9 mouse cellular contexts compared by ENCODE assay signal in the genomic region with DNA sequence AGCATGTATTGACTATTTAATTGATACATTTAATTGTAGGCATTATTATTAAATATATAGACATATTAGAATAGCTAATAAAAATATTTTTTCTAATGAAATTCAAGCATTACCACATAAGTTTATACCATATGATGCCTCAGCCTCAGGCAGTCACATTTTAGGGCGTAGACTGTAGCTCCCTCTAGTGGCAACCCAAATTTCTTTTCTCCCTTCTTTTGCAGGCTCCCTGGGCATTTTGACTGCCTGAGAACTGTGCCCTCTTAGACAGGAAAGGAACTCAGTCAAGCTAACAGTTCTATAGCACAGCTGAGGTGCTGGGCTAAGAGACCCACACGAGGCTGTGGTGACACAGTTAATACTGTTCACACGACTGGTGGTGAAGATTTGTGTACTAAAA. TPM values are rescaled to one million over a fixed set of nuclear protein-coding genes. Genes with fewer than 3 reads are reported as not detected.
A peak's percentile ranks its signal among the peaks of the same experiment; 100 is the strongest.
DNase-seq lines count a peak whose midpoint lies in the region; ATAC-seq and TF ChIP-seq lines count a peak whose summit lies in the region.
"Had no signal": no experiment of that assay in that cellular context is flagged by ENCODE, and none has a peak within 500 bp of the region (broad histone marks: within the 10 kb centered on the region; RNA-seq: fewer than 3 reads in every experiment).

No protein-coding gene starts in this region.

- H3K36me3 ChIP-seq in embryonic facial prominence, embryonic 10.5 days (replicated peaks) = no peaks in the 10 kb centered on the region
- no peaks in the 10 kb centered on the region for H3K36me3 ChIP-seq in hindbrain, postnatal 0 days (ENCODE audit: insufficient read depth, low read length)

- H3K4me3 ChIP-seq in embryonic facial prominence, embryonic 10.5 days = no peak overlapping the region
- no peak overlapping the region for H3K4me3 ChIP-seq in hindbrain, postnatal 0 days (ENCODE audit: low read length)

- intact Hi-C loops in left cerebral cortex, postnatal 4 days (cut with DNase I) = loop anchor here (2.0 to 5.0 kb wide), 2 partner anchors 46 to 245 kb away; no protein-coding TSS in a partner anchor

- TF ChIP-seq CTCF in hindbrain, postnatal 0 days (IDR thresholded peaks at IDR 0.05; ENCODE audit: low read depth) = peak; percentile 87

- ATAC-seq in hindbrain, postnatal 0 days = peak; percentile 60

- DNase-seq in spleen, postnatal 36 days (ENCODE audit: low spot score in 2 of 2) = peak; percentile 33 to 38
- DNase-seq in spleen, adult 12 weeks (ENCODE audit: low spot score) = no peak
- DNase-seq in adrenal gland, postnatal 25 days = peak; percentile 11
- peak; percentile 41 for DNase-seq in embryonic facial prominence, embryonic 10.5 days (ENCODE audit: low spot score)
- DNase-seq in hindbrain, postnatal 0 days (ENCODE audit: low spot score) = peak; percentile 83
- peak; percentile 29 for DNase-seq in left cerebral cortex, postnatal 4 days
- peak; percentile 37 for DNase-seq in neural tube, embryonic 10.5 days (ENCODE audit: extremely low spot score, low spot score)
- no peak for DNase-seq in MN1 (ENCODE audit: low spot score)

- WGBS in embryonic facial prominence, embryonic 10.5 days = 7% methylated on average over 3 of the region's 3 CpGs
- WGBS in hindbrain, postnatal 0 days = 5% methylated on average over 3 of the region's 3 CpGs

- H3K9ac ChIP-seq in hindbrain, postnatal 0 days (replicated peaks; ENCODE audit: low read length) = no peak overlapping the region

- H3K9me3 ChIP-seq in embryonic facial prominence, embryonic 10.5 days = no peaks in the 10 kb centered on the region
- no peaks in the 10 kb centered on the region for H3K9me3 ChIP-seq in hindbrain, postnatal 0 days (ENCODE audit: low read length)

- no peaks in the 10 kb centered on the region for H3K27me3 ChIP-seq in embryonic facial prominence, embryonic 10.5 days (replicated peaks; ENCODE audit: low read depth, poor library complexity, severe bottlenecking)
- no peaks in the 10 kb centered on the region for H3K27me3 ChIP-seq in hindbrain, postnatal 0 days (ENCODE audit: insufficient read depth, low read length)

- H3K27ac ChIP-seq in embryonic facial prominence, embryonic 10.5 days (replicated peaks) = no peak overlapping the region
- no peak overlapping the region for H3K27ac ChIP-seq in hindbrain, postnatal 0 days

- H3K4me2 ChIP-seq in hindbrain, postnatal 0 days (ENCODE audit: low read depth, low read length) = no peak overlapping the region

- H3K4me1 ChIP-seq in embryonic facial prominence, embryonic 10.5 days = peaks cover 21% of the 10 kb centered on the region
- no peaks in the 10 kb centered on the region for H3K4me1 ChIP-seq in hindbrain, postnatal 0 days (ENCODE audit: insufficient read depth, low read length)

RNA-seq across cellular contexts. Expression of a gene that starts 12.3 kb away (rescaled TPM):
- 1.7 and 2.8 TPM in 2 replicates for total RNA-seq in adrenal gland, postnatal 25 days (2021)
- polyA plus RNA-seq in embryonic facial prominence, embryonic 10.5 days (2016; fragmentation: Nextera tagmentation; extraction: Ambion mirVana) = 0.30 and 0.40 TPM in 2 replicates
- total RNA-seq in hindbrain, postnatal 0 days (2014; rRNA removed) = 1.4 and 1.8 TPM in 2 replicates
- 2.8 and 3.9 TPM in 2 replicates for polyA plus RNA-seq in hindbrain, postnatal 0 days (2015; fragmentation: Nextera tagmentation; extraction: Ambion mirVana)
- 1 to 10 TPM; 1.4 TPM for total RNA-seq in left cerebral cortex, postnatal 4 days (2021)
- total RNA-seq: gastrocnemius, postnatal 4 days had no signal

Comparison
In these comparisons a context has a peak if more than half of its experiments do, and no peak if none do; other contexts are left out.
1. DNase-seq: peak in spleen, postnatal 36 days (2 of 2), adrenal gland, postnatal 25 days (single experiment), embryonic facial prominence, embryonic 10.5 days (single experiment), hindbrain, postnatal 0 days (single experiment), left cerebral cortex, postnatal 4 days (single experiment) and neural tube, embryonic 10.5 days (single experiment); none in spleen, adult 12 weeks (single experiment) and MN1 (single experiment).